Mouse (Mus musculus): Measurements from ENCODE around the gene Dst. TPM values are rescaled to one million over a fixed set of nuclear protein-coding genes. Genes with fewer than 3 reads are reported as not detected.

The Dst gene
- polyA plus RNA-seq, 2 experiments: 4.3 to 5.0 TPM

GRCm38 (mm10) chr1:34030330-34031021 lies 122.5 kb downstream of the Dst start:
- H3K27me3 ChIP-seq (ENCODE audit: control insufficient read depth, insufficient read depth, low read length): no peaks in the 10 kb centered on the region
- no peaks in the 10 kb centered on the region for H3K4me1 ChIP-seq (replicated peaks; ENCODE audit: control insufficient read depth in 2 of 2, insufficient read depth in 2 of 2, low read length in 1 of 2)
- 69% methylated on average over 17 of the region's 17 CpGs for WGBS (ENCODE audit: insufficient replicate concordance)

DNA sequence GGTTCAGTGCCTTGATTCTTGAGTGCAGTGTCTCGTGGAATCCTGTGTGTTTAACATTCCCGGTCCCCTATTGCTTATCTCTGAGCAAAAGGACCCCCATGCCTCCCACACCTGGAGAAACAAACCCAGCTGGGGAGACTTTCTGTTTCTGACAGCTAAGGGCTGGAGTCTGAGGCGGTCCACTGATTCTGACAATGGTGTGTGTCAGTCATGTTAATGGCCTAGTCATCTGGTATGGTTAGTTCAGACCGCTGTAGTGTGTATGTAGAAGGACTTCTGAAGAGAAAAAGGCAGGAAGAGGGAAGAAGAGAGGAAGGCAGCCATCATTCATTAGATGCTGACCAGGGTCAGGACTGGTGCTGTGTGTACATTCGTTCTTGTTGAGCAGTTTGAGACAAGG lies 125.0 kb downstream of the Dst start:
- Histone ChIP-seq H3K27me3 (ENCODE audit: control insufficient read depth, insufficient read depth, low read length) (no peaks in the 10 kb centered on the region), H3K9me3 (ENCODE audit: control insufficient read depth, low read length) (no peaks in the 10 kb centered on the region), H3K4me2 (ENCODE audit: low read depth) (no peak overlapping the region), H3K4me1 (replicated peaks; ENCODE audit: control insufficient read depth in 2 of 2, insufficient read depth in 2 of 2, low read length in 1 of 2) (no peaks in the 10 kb centered on the region), H3K36me3 (replicated peaks; ENCODE audit: control insufficient read depth, insufficient read depth, low read depth) (no peaks in the 10 kb centered on the region), H3K9ac (replicated peaks) (no peak overlapping the region), H3K27ac (no peak overlapping the region), H3K4me3 (ENCODE audit: insufficient read depth in 1 of 2, low read depth in 2 of 2, low read length in 2 of 2) (no peak overlapping the region)
- 71% methylated on average over 5 of the region's 5 CpGs for WGBS (ENCODE audit: insufficient replicate concordance)
- ATAC-seq (ENCODE audit: insufficient read depth): no peak
- TF ChIP-seq EP300 (IDR thresholded peaks at IDR 0.05; ENCODE audit: low read depth) (no peak), CTCF (IDR thresholded peaks at IDR 0.05; ENCODE audit: low read depth) (no peak)
- DNase-seq (ENCODE audit: low read depth in 3 of 3, low spot score in 3 of 3): no peak

More at GRCm38 (mm10) chr1:34030330-34031021, 122.5 kb downstream of the Dst start:
- Histone ChIP-seq H3K27ac (no peak overlapping the region), H3K36me3 (replicated peaks; ENCODE audit: control insufficient read depth, insufficient read depth, low read depth) (no peaks in the 10 kb centered on the region), H3K4me3 (ENCODE audit: insufficient read depth in 1 of 2, low read depth in 2 of 2, low read length in 2 of 2) (no peak overlapping the region), H3K9me3 (ENCODE audit: control insufficient read depth, low read length) (no peaks in the 10 kb centered on the region), H3K4me2 (ENCODE audit: low read depth) (no peak overlapping the region), H3K9ac (replicated peaks) (no peak overlapping the region)
- ATAC-seq (ENCODE audit: insufficient read depth): no peak
- no peak for DNase-seq (ENCODE audit: low read depth in 3 of 3, low spot score in 3 of 3)
- no peak for TF ChIP-seq CTCF (IDR thresholded peaks at IDR 0.05; ENCODE audit: low read depth)

DNA sequence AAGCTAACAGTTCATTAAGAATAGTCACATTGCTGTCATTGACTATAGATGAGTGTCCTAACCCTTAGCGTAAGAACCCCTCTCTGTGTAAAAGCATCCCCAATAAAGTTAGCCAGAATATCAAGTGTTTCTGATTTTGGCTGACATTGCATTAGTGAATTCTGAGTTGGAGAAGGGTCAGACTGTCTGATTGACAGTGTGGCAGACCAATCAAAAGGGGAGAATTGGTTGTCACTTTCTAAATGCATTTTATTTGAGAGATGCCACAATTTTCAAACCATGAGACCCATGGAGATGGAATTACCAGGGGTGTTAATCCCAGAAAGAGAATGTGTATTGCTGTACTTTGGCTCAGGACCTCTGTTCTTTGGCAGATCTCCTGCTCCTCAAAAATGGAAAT lies 125.5 kb downstream of the Dst start:
- Histone ChIP-seq H3K4me2 (ENCODE audit: low read depth) (no peak overlapping the region), H3K4me1 (replicated peaks; ENCODE audit: control insufficient read depth in 2 of 2, insufficient read depth in 2 of 2, low read length in 1 of 2) (no peaks in the 10 kb centered on the region), H3K9ac (replicated peaks) (no peak overlapping the region), H3K36me3 (replicated peaks; ENCODE audit: control insufficient read depth, insufficient read depth, low read depth) (no peaks in the 10 kb centered on the region), H3K9me3 (ENCODE audit: control insufficient read depth, low read length) (no peaks in the 10 kb centered on the region), H3K4me3 (ENCODE audit: insufficient read depth in 1 of 2, low read depth in 2 of 2, low read length in 2 of 2) (no peak overlapping the region), H3K27ac (no peak overlapping the region), H3K27me3 (ENCODE audit: control insufficient read depth, insufficient read depth, low read length) (no peaks in the 10 kb centered on the region)
- WGBS (ENCODE audit: insufficient replicate concordance): 86% methylated on average over 1 of the region's 1 CpGs
- ATAC-seq (ENCODE audit: insufficient read depth): no peak
- DNase-seq (ENCODE audit: low read depth in 3 of 3, low spot score in 3 of 3): no peak
- no peak for TF ChIP-seq CTCF (IDR thresholded peaks at IDR 0.05; ENCODE audit: low read depth)
- no peak for TF ChIP-seq EP300 (IDR thresholded peaks at IDR 0.05; ENCODE audit: low read depth)

- no peak overlapping the region for H3K9ac ChIP-seq (replicated peaks)
- no peaks in the 10 kb centered on the region for H3K4me1 ChIP-seq (replicated peaks; ENCODE audit: control insufficient read depth in 2 of 2, insufficient read depth in 2 of 2, low read length in 1 of 2)
- no peaks in the 10 kb centered on the region for H3K36me3 ChIP-seq (replicated peaks; ENCODE audit: control insufficient read depth, insufficient read depth, low read depth)
- WGBS (ENCODE audit: insufficient replicate concordance): 55% methylated on average over 3 of the region's 3 CpGs
- no peaks in the 10 kb centered on the region for H3K9me3 ChIP-seq (ENCODE audit: control insufficient read depth, low read length)
- no peak overlapping the region for H3K4me2 ChIP-seq (ENCODE audit: low read depth)
- no peak for ATAC-seq (ENCODE audit: insufficient read depth)
- no peak overlapping the region for H3K4me3 ChIP-seq (ENCODE audit: insufficient read depth in 1 of 2, low read depth in 2 of 2, low read length in 2 of 2)
- no peak for TF ChIP-seq EP300 (IDR thresholded peaks at IDR 0.05; ENCODE audit: low read depth)
- no peak for TF ChIP-seq CTCF (IDR thresholded peaks at IDR 0.05; ENCODE audit: low read depth)
- no peak for DNase-seq (ENCODE audit: low read depth in 3 of 3, low spot score in 3 of 3)
- no peaks in the 10 kb centered on the region for H3K27me3 ChIP-seq (ENCODE audit: control insufficient read depth, insufficient read depth, low read length)
- no peak overlapping the region for H3K27ac ChIP-seq
These were observed 125.9 kb downstream of the Dst start for GRCm38 (mm10) chr1:34033958-34034357.

- WGBS (ENCODE audit: insufficient replicate concordance): 75% methylated on average over 12 of the region's 12 CpGs
- Histone ChIP-seq H3K36me3 (replicated peaks; ENCODE audit: control insufficient read depth, insufficient read depth, low read depth) (no peaks in the 10 kb centered on the region), H3K9me3 (ENCODE audit: control insufficient read depth, low read length) (no peaks in the 10 kb centered on the region), H3K4me2 (ENCODE audit: low read depth) (no peak overlapping the region), H3K27me3 (ENCODE audit: control insufficient read depth, insufficient read depth, low read length) (no peaks in the 10 kb centered on the region), H3K4me3 (ENCODE audit: insufficient read depth in 1 of 2, low read depth in 2 of 2, low read length in 2 of 2) (no peak overlapping the region), H3K4me1 (replicated peaks; ENCODE audit: control insufficient read depth in 2 of 2, insufficient read depth in 2 of 2, low read length in 1 of 2) (no peaks in the 10 kb centered on the region), H3K27ac (no peak overlapping the region), H3K9ac (replicated peaks) (no peak overlapping the region)
- ATAC-seq (ENCODE audit: insufficient read depth) (no peak), DNase-seq (ENCODE audit: low read depth in 3 of 3, low spot score in 3 of 3) (no peak)
- TF ChIP-seq CTCF (IDR thresholded peaks at IDR 0.05; ENCODE audit: low read depth) (no peak), EP300 (IDR thresholded peaks at IDR 0.05; ENCODE audit: low read depth) (no peak)
These were observed 128.1 kb downstream of the Dst start for GRCm38 (mm10) chr1:34036111-34036510.

Data from liver, embryonic 14.5 days (tissue).